Mouse (Mus musculus) lung, embryonic 14.5 days (tissue): ENCODE results near the gene Frmd4a. TPM values are rescaled to one million over a fixed set of nuclear protein-coding genes. Genes with fewer than 3 reads are reported as not detected.
"Not testable (repeated sequence)": the region's sequence is repeated elsewhere in the genome, so short reads cannot be mapped to it uniquely, and the experiment has no call there.

Source experiments
- ATAC-seq: fragments of 200-750 bp; cut with Nextera tagmentation; 2 replicates; pipeline ENCODE4 v1.8.0; 2017; ENCODE audit warnings: mild to moderate bottlenecking, moderate TSS enrichment, moderate library complexity; ENCODE audit not compliant: insufficient read depth
- DNase-seq: peaks from one replicate; pipeline ENCODE4 v3.0.0-alpha.2; 2015
- H3K27ac ChIP-seq: fragments of 300-500 bp; sonication (generic); 2 replicates; pipeline ENCODE4 v1.5.1; 2014; ENCODE audit warnings: low read depth, mild to moderate bottlenecking, moderate library complexity
- H3K27me3 ChIP-seq: fragments of 300-500 bp; sonication (generic); 2 replicates; pipeline ENCODE4 v1.6.1; 2014; ENCODE audit warnings: low read length, control low read depth; ENCODE audit not compliant: insufficient read depth
- H3K36me3 ChIP-seq: fragments of 300-500 bp; sonication (generic); 2 replicates; pipeline ENCODE4 v1.6.1; 2014; ENCODE audit warnings: control low read depth; ENCODE audit not compliant: insufficient read depth
- H3K4me1 ChIP-seq: fragments of 300-500 bp; sonication (generic); 2 replicates; pipeline ENCODE4 v1.6.1; 2014; ENCODE audit warnings: antibody characterized with exemption, control low read depth; ENCODE audit not compliant: insufficient read depth
- H3K4me2 ChIP-seq: fragments of 300-500 bp; sonication (generic); 2 replicates; pipeline ENCODE4 v1.6.1; 2014; ENCODE audit warnings: mild to moderate bottlenecking
- H3K4me3 ChIP-seq: fragments of 300-500 bp; sonication (generic); 2 replicates; pipeline ENCODE4 v1.5.1; 2014; ENCODE audit warnings: low read depth, low read length
- H3K9ac ChIP-seq: fragments of 300-500 bp; sonication (generic); 2 replicates; pipeline ENCODE4 v1.6.1; 2014
- H3K9me3 ChIP-seq: fragments of 300-500 bp; sonication (generic); 2 replicates; pipeline ENCODE4 v1.6.1; 2016; ENCODE audit warnings: low read depth, low read length, control low read depth
- CTCF ChIP-seq: IDR thresholded peaks from 2 replicates; pipeline ENCODE4 v1.5.1; 2016; ENCODE audit warnings: antibody characterized with exemption, low read depth
- WGBS: fragments of 180-500 bp; shearing (Covaris S2); extraction: QIAGEN DNeasy Blood & Tissue Kit; methylation state at CpG from one replicate; pipeline ENCODE4 v1.1.7; 2014; 5-methylcytosine and 5-hydroxymethylcytosine counted together
- polyA plus RNA-seq: library from polyadenylated mRNA; unstranded; fragments of >200 nt; fragmentation: Nextera tagmentation; extraction: Ambion mirVana; gene quantifications from 2 replicates; pipeline ENCODE4 v1.2.1, GENCODE M21; 2014

Frmd4a gene
- polyA plus RNA-seq, 1 experiment from 2014 or later, result 37.1 TPM

DNA sequence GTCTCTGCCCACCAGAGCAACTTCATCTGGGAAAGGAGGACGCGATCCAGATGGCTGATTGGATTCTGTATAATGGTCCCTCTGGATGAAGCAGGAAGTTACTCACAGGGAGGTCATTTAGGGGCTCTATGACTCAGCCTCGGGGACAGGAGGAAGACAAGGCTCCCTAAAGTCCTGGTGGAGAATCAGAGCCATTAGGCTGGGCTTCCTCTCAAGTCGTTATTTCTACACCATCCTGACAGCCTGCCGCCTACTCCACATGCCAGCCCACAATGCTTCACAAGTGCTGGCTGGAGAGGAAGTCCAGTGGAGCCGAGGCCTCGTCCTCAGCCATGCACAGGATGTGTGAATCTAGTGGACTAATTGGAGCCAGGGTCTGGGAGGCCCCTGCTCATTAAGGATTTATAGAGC, 537.7 kb downstream of the Frmd4a start:
- no peak for TF ChIP-seq CTCF
- peak; percentile 51 for DNase-seq
- H3K4me1 ChIP-seq, result peaks cover 34% of the 10 kb centered on the region

DNA sequence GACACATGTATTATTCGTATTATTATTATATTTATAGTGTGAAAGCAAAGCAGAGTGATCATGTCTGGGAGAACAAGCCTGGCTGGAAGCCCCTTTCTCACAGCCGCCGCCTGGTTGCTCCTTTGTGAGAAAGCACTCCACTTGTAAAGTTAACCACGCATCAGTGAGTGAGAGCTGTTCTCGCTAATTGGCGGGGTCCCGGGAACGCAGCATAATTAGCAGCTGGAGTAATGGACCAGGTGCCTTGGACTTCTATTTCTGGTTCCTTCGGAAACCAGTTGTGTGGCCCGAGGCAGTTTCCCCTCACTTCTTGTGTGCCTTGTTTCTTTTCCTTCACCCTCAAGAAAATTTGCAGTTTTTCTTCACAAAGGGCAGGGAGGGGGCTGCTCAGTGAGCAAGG, 538.7 kb downstream of the Frmd4a start:
- H3K4me2 ChIP-seq, result no peak overlapping the region
- H3K9ac ChIP-seq, result no peak overlapping the region
- H3K36me3 ChIP-seq, result no peaks in the 10 kb centered on the region
- peak overlapping the region; percentile 98; the same call in 1 of the 2 replicates for H3K27ac ChIP-seq
- H3K4me1 ChIP-seq, result peaks cover 39% of the 10 kb centered on the region
- ATAC-seq (no peak), DNase-seq (no peak)
- no peaks in the 10 kb centered on the region for H3K9me3 ChIP-seq
- WGBS, result 69% methylated on average over 10 of the region's 10 CpGs
- H3K27me3 ChIP-seq, result no peaks in the 10 kb centered on the region
- TF ChIP-seq CTCF, result no peak
- H3K4me3 ChIP-seq, result no peak overlapping the region

More for the DNA sequence above, 537.7 kb downstream of the Frmd4a start:
- Histone ChIP-seq H3K9ac (no peak overlapping the region), H3K27me3 (no peaks in the 10 kb centered on the region), H3K4me3 (no peak overlapping the region), H3K27ac (peak overlapping the region; percentile 31; the same call in 1 of the 2 replicates), H3K4me2 (no peak overlapping the region), H3K36me3 (0 out of 2 replicates have a peak, but pooled peaks cover 7% of the 10 kb centered on the region), H3K9me3 (no peaks in the 10 kb centered on the region)
- no peak for ATAC-seq
- WGBS, result 42% methylated on average over 7 of the region's 7 CpGs

DNA sequence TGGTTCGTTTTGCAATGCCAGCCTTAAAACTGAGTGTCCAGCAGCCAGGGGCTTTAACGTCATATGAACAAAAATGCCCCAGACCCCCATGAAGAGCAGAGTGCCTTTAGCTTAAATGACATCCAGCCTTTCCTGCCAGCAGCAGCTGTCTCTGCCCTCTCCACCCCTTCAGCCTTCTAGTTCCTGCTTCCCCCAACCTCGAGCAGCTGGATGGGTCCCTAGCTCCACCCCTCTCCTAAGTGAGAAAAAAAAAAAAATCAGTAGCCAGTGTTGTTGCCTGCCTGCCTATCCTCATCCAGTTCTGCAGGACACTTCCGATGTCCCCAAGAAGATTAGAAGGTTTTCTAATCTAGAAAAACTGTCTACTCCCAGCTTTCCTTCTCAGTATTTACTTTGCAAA, 539.5 kb downstream of the Frmd4a start:
- Histone ChIP-seq H3K27ac (peak overlapping the region; percentile 98), H3K4me3 (no peak overlapping the region), H3K27me3 (no peaks in the 10 kb centered on the region), H3K36me3 (no peaks in the 10 kb centered on the region), H3K4me1 (peaks cover 43% of the 10 kb centered on the region), H3K9ac (no peak overlapping the region), H3K9me3 (no peaks in the 10 kb centered on the region), H3K4me2 (peak overlapping the region; percentile 13)
- ATAC-seq, result peak; percentile 20; the same call in 1 of the 2 replicates
- WGBS, result 20% methylated on average over 4 of the region's 4 CpGs
- DNase-seq, result peak; percentile 67
- TF ChIP-seq CTCF, result no peak

DNA sequence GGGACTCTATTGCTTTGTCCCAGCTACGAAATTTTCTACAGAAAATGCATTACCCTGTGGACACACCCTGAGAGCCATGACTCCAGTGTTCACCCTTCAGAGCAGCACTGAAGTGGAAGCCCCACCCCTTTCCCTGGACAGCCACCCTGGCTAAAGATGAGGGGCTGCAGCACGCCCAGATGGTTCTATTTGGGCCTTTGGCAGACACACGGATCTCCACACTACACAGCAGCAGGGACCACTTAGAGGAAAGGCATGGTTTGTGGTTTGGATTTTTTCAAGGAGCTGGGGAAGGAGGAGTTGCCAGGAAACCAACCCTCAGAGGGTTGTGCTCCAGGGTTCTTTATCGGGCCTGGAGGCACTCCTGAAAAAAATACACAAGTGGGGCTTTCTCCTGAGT, 539.9 kb downstream of the Frmd4a start:
- peak; percentile 25; the same call in 1 of the 2 replicates for ATAC-seq
- no peak for TF ChIP-seq CTCF
- peak; percentile 56 for DNase-seq

DNA sequence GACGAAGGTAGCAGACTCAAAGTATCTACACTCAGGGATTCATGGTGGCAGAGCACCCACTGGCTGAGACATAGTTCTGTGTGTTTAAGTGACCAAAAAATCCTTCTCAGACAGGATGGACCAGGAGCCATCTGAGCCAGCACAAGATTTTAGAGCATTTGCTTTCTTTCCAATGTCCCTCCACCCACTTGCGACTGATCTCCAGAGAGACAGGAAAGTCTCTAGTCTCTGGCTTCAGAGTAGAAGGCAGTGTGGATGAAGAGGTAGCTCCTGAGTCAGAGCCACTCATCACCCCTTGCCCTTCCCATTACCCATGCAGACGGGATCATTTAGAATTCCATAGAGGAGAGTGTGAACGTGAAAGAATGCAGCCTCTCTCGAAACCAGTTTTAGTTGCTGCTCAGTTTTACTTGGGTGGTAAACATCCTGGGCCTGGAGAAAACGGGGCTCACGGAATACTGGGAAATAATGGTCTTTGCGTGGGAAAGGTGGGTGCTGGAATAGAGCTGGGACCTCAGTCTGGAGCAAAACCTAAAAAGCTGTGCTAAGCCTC, 541.2 kb downstream of the Frmd4a start:
- no peak for TF ChIP-seq CTCF
- 10% methylated on average over 8 of the region's 8 CpGs for WGBS
- Histone ChIP-seq H3K4me1 (peaks cover 56% of the 10 kb centered on the region), H3K27me3 (no peaks in the 10 kb centered on the region), H3K36me3 (0 out of 2 replicates have a peak, but pooled peaks cover under 1% of the 10 kb centered on the region), H3K4me2 (peak overlapping the region; percentile 91), H3K9ac (peak overlapping the region; percentile 69), H3K9me3 (no peaks in the 10 kb centered on the region), H3K4me3 (peak overlapping the region; percentile 54), H3K27ac (peak overlapping the region; percentile 98)
- DNase-seq (peak; percentile 65), ATAC-seq (no peak)

More for the DNA sequence above, 539.9 kb downstream of the Frmd4a start:
- Histone ChIP-seq H3K27me3 (no peaks in the 10 kb centered on the region), H3K27ac (peak overlapping the region; percentile 98), H3K9me3 (no peaks in the 10 kb centered on the region), H3K4me2 (peak overlapping the region; percentile 13), H3K36me3 (no peaks in the 10 kb centered on the region), H3K4me3 (no peak overlapping the region), H3K9ac (no peak overlapping the region), H3K4me1 (peaks cover 46% of the 10 kb centered on the region)
- WGBS, result 20% methylated on average over 4 of the region's 4 CpGs

DNA sequence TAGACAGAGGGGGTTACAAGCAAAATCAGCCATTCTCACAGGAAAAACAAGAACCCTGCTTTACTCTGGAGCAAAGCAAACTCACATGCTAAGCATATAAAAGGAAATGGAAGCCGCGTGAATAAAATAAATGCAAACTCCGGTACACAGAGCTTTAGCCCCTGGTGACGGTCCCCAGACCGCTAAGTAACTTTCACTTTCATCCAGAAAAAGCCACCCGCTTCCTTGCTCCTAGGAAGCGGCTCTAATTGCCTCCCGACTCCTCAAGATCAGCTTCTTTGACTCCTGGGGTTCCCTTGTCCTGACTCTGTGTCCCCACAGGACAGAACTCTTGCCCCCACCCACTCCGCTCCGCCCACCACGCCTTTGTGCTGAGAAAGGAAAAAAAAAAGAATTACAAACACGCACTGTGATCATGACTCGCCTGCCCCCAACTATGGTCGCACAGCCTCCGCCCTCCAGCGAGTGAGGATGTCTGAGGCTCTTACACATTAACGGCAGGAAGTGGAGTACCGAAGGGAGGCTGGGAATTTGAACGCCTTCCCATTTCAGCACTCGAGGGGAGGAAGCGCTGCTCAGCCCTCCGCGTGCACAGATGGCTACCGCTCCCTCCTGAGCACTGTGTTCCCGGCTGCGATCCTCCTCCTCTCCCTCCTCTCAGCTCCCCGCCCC, 541.8 kb downstream of the Frmd4a start:
- WGBS, result under 1% methylated on average over 27 of the region's 27 CpGs
- H3K9ac ChIP-seq, result peak overlapping the region; percentile 69
- peak; percentile 96 for DNase-seq
- peak overlapping the region; percentile 91 for H3K4me2 ChIP-seq
- TF ChIP-seq CTCF, result no peak
- peaks cover 56% of the 10 kb centered on the region for H3K4me1 ChIP-seq
- no peaks in the 10 kb centered on the region for H3K9me3 ChIP-seq
- peak overlapping the region; percentile 98 for H3K27ac ChIP-seq
- H3K4me3 ChIP-seq, result peak overlapping the region; percentile 54
- no peaks in the 10 kb centered on the region for H3K27me3 ChIP-seq
- 0 out of 2 replicates have a peak, but pooled peaks cover 5% of the 10 kb centered on the region for H3K36me3 ChIP-seq
- peak; percentile 91 for ATAC-seq

DNA sequence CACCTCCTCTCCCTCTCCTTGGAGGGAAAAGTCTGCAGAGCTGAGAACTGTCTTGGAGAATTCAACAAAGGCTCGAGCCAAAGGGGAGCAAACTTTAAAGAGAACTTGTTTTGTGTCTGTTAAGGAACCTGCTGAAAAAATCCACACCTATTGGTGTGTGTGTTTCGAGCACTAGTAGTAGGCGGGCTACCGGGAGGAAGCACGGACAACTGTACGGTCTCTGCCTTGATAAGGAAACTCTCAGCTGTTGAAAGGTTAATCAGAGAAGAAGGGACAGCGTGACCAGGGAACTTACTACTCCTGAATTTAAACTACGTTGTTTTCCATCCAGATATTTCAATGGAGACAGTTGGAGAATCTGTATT, 542.3 kb downstream of the Frmd4a start:
- H3K27me3 ChIP-seq, result no peaks in the 10 kb centered on the region
- H3K9me3 ChIP-seq, result no peaks in the 10 kb centered on the region
- peak overlapping the region; percentile 91 for H3K4me2 ChIP-seq
- no peak for DNase-seq
- peak overlapping the region; percentile 54 for H3K4me3 ChIP-seq
- TF ChIP-seq CTCF, result no peak
- peak overlapping the region; percentile 98 for H3K27ac ChIP-seq
- peak; percentile 26 for ATAC-seq
- H3K9ac ChIP-seq, result peak overlapping the region; percentile 69
- under 1% methylated on average over 8 of the region's 8 CpGs for whole genome bisulfite sequencing
- H3K4me1 ChIP-seq, result peaks cover 55% of the 10 kb centered on the region
- H3K36me3 ChIP-seq, result 0 out of 2 replicates have a peak, but pooled peaks cover 10% of the 10 kb centered on the region

DNA sequence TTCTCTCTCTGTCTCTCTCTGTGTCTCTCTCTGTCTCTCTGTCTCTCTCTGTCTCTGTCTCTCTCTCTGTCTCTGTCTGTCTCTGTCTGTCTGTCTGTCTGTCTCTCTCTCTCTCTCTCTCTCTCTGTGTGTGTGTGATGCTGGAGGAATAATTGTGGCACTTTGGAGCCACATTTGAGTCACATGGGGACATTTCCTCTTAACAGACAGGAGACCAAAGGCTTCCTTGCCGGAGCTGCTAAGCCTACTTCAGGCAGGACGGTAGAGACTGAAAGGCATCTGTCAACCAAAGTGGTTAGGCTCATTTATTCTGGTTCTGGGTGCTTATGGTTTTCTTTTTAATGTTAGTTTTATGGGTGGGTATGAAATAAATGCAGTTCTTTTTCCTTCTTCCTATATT, 543.0 kb downstream of the Frmd4a start:
- peak overlapping the region; percentile 54 for H3K4me3 ChIP-seq
- peak; percentile 11 for DNase-seq
- H3K4me1 ChIP-seq, result peaks cover 52% of the 10 kb centered on the region
- H3K27ac ChIP-seq, result peak overlapping the region; percentile 98
- WGBS, result 3% methylated on average over 2 of the region's 2 CpGs
- peak overlapping the region; percentile 91 for H3K4me2 ChIP-seq
- H3K9me3 ChIP-seq, H3K27me3 ChIP-seq, ATAC-seq: not testable (repeated sequence)
- peaks cover 14% of the 10 kb centered on the region; the same call in 1 of the 2 replicates for H3K36me3 ChIP-seq
- H3K9ac ChIP-seq, result peak overlapping the region; percentile 69
